Mouse (Mus musculus) left cerebral cortex, adult 2 months (tissue): ENCODE measurements around the gene Eppin. TPM values are rescaled to one million over a fixed set of nuclear protein-coding genes. Genes with fewer than 3 reads are reported as not detected.

Experiments
- DNase-seq, 2 experiments: peaks; one replicate each; pipeline ENCODE4 v3.0.0; 2021 to 2022; ENCODE audit warnings: low spot score in 2 of 2, mixed read lengths in 1 of 2; ENCODE audit errors: extremely low spot score in 1 of 2
- H3K27ac ChIP-seq: fragments of 200-600 bp; 2 replicates; pipeline ENCODE4 v1.8.1; 2022
- H3K4me3 ChIP-seq: fragments of 200-600 bp; 2 replicates; pipeline ENCODE4 v1.8.1; 2022
- CTCF ChIP-seq: fragments of 200-600 bp; IDR thresholded peaks from 2 replicates; pipeline ENCODE4 v1.8.1; 2022; ENCODE audit warnings: antibody characterized with exemption, mild to moderate bottlenecking, moderate library complexity
- intact Hi-C: fragments of 180-260 bp; cut with DNase I; formaldehyde crosslinking; loops from one replicate; pipeline ENCODE4 v1.15.1; 2025
- total RNA-seq, 2 experiments: library from RNA; stranded (reverse); gene quantifications; 2 replicates each; pipeline ENCODE4 v1.2.3; 2021

The Eppin gene
- total RNA-seq, 2 experiments from 2014 or later, result not detected

DNA sequence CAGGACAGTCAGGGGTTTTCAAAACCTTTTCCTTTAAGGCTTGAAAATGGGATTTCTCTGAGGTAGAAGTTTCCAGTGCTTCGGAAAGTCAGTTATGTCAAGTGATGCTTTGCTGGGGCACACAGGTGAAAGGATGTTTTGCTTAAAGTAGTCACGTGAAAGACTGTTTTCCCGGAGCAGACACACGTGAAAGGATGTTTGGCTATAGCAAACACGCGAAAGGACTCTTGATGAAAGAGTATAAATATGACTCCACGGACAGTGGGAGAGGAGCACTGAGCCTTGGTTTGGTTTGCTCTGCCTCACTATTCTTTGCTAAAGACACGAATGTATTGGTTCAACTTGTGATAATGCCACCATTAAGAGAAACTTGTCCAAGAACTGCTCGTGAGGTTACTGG is 41.9 kb downstream of the Eppin start:
- H3K4me3 ChIP-seq, result no peak overlapping the region
- intact Hi-C loops, result no loop called here
- DNase-seq, result no peak
- TF ChIP-seq CTCF, result no peak
- no peak overlapping the region for H3K27ac ChIP-seq

DNA sequence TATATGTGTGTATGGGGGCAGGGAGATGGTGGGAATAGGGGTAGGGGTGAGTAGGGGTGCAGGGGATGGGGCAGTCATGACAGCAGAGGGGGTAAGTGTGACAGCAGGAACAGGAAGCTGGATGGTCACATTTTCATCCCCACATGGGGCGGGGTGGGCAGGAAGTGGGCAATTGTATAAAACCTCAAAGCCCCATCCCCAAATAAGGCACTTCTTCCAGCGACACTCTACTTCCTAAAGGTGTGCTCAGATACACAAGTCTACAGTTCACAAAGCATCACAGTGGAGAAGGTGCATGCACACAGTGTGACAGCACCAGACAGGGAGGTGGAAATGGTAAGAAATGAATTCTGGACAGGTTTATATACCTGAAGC is 42.5 kb downstream of the Eppin start:
- peak overlapping the region; percentile 61 for H3K27ac ChIP-seq
- no peak for TF ChIP-seq CTCF
- no peak for DNase-seq
- H3K4me3 ChIP-seq, result no peak overlapping the region
- intact Hi-C loops, result no loop called here

GRCm38 (mm10) chr2:164549963-164550894 is 43.2 kb downstream of the Eppin start:
- H3K4me3 ChIP-seq, result no peak overlapping the region
- no peak for TF ChIP-seq CTCF
- peak overlapping the region; percentile 61 for H3K27ac ChIP-seq
- peak in 1 of 2 experiments; percentile 36 for DNase-seq
- intact Hi-C loops, result no loop called here

GRCm38 (mm10) chr2:164549338-164549737 is 44.1 kb downstream of the Eppin start:
- TF ChIP-seq CTCF, result no peak
- intact Hi-C loops, result no loop called here
- DNase-seq, result no peak
- Histone ChIP-seq H3K27ac (no peak overlapping the region), H3K4me3 (no peak overlapping the region)

DNA sequence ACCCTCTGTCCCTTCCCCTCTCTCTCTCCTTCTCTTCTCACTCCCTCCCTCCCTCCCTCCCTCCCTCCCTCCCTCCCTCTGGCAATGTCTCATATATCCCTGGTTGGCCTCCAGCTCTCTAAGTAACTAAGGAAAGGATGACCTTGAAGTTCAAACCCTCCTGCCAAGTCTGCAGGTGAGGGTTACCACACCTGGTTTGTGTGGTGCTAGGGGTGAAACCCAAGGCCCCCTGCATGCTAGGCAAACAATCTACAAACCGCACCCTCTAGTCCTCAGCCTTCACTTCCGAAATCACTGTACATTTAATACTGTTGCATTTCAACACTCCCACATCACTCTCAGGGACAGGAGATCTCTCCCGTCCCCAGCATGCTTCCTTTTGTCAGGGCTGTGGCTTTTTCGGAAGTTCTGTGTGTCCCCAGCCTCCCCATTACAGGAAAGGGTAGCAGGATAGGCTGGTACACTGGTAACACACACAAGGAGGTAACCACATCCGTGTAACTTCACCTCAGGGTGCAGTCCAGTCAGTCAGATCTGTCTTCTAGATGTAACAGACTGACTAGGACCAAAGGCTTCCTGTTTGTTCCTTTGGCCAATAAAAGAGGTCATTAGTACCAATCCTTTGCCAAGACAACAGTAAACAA is 48.8 kb downstream of the Eppin start:
- TF ChIP-seq CTCF, result no peak
- no peak for DNase-seq

DNA sequence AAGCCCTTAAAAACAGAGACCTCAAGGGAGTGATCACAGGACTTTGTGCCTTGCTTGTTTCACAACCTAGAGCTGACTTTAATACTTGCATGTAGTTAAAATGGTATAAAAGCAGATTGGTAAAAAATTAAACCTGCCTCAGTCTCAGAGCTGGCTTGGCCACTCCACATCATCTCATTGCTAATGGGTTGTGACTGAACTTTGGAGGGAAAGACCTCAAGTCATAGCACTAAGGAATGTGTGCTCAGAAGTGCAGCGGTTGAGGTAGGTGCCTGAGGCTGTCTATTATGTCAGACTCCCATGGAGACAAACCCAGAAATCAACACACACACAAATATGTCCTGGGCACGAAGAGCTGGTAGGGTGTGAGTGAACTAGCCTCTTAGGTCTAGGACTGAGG is 49.6 kb downstream of the Eppin start:
- intact Hi-C loops, result no loop called here
- no peak for TF ChIP-seq CTCF
- no peak for DNase-seq
- Histone ChIP-seq H3K4me3 (no peak overlapping the region), H3K27ac (no peak overlapping the region)

More for the DNA sequence above, 48.8 kb downstream of the Eppin start:
- intact Hi-C loops, result no loop called here
- Histone ChIP-seq H3K4me3 (no peak overlapping the region), H3K27ac (no peak overlapping the region)

- H3K4me3 ChIP-seq, result no peak overlapping the region
- intact Hi-C loops, result loop anchor here (1.0 kb wide), 1 partner anchor 16 kb away; no protein-coding TSS in a partner anchor
- DNase-seq, result no peak
- H3K27ac ChIP-seq, result no peak overlapping the region
- no peak for TF ChIP-seq CTCF
These were observed 50.8 kb downstream of the Eppin start for GRCm38 (mm10) chr2:164542598-164542997.

DNA sequence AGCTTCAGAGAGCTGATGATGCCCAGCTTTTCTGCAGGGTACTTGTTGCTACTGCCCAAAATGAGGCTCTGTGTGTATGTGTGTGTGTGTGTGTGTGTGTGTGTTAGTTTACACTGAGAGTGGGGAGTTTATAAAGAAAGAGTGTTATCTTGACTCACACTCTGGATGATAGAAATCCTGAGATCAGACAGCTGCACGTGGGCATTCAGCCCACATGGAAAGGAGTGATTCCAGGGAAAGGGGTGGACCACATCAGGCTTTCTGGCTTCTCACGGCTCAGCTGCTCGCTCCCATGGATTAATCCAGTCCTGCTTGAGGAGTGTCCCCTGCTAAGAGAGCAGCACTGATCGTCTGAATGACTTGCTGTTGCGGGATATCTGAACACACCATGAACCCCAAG is 51.3 kb downstream of the Eppin start:
- intact Hi-C loops, result loop anchor here (1.0 kb wide), 1 partner anchor 16 kb away; no protein-coding TSS in a partner anchor
- no peak for TF ChIP-seq CTCF
- no peak overlapping the region for H3K27ac ChIP-seq
- H3K4me3 ChIP-seq, result no peak overlapping the region
- peak; percentile 56 to 75 for DNase-seq

DNA sequence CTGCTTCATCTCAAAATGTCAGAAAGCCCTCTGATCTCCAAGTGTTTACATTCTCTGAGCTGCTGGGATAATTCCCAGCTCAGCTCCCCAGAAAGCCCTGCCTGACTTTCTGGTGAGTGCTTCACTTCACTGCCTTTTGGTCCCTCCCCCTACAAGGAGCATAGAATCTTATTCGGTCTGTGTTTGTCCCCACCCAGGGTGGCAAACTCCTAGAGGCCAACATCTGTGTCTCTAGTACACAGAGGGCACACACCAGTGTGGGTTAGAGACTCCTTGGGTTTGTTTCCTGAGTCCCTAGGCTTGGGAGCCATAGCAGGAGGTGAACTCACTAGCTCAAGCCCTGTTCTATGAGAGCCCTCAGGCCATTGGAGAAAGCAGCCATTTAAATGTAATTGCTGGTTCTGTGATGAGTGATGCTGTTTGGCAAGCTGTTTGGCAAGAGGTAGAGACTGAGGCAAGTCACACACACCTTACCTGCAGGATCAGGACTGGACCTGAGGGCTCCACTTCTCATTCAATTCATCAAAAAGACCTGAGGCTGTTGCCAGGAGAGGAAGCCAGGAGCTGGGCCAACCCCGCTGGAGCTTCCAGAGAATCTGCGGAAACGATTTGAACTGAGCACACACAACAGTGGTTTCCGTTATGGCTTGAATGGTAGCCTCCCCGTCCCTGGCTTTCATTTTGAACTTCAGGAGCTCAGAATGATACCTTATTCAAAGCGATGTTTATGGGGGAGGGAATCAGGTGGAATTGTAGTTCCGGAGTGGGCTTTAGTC is 52.6 kb downstream of the Eppin start:
- Histone ChIP-seq H3K27ac (no peak overlapping the region), H3K4me3 (no peak overlapping the region)
- TF ChIP-seq CTCF, result no peak
- DNase-seq, result no peak
- intact Hi-C loops, result no loop called here

Other genes starting within 250 kb of the Eppin start
- gene Slpi, start 204.5 kb downstream of the Eppin start, total RNA-seq, result not detected
- gene Rbpjl, start 190.5 kb downstream of the Eppin start, total RNA-seq, result under 1 TPM; 0.20 to 0.23 TPM
- 10 to 100 TPM; 10.4 to 11.0 TPM for gene Matn4, start 188.4 kb downstream of the Eppin start, total RNA-seq
- 10 to 100 TPM; 78.7 to 93.2 TPM for gene Sdc4, start 149.7 kb downstream of the Eppin start, total RNA-seq
- gene Sys1, start 136.6 kb downstream of the Eppin start, total RNA-seq, result 10 to 100 TPM; 40.8 to 41.3 TPM
- gene Gm20458, start 132.6 kb downstream of the Eppin start, total RNA-seq, result 10 to 100 TPM; 10.2 to 14.1 TPM
- gene Trp53tg5, start 119.9 kb downstream of the Eppin start, total RNA-seq, result not detected
- 100 to 1,000 TPM; 102 to 106 TPM for gene Dbndd2, start 107.5 kb downstream of the Eppin start, total RNA-seq
- 10 to 100 TPM; 86.3 to 87.0 TPM for gene Pigt, start 96.1 kb downstream of the Eppin start, total RNA-seq
- 1 to 10 TPM in 1 of 2 experiments, under 1 TPM in 1; 0.70 to 1.3 TPM for gene Wfdc2, start 31.2 kb downstream of the Eppin start, total RNA-seq
- not detected for gene Spint3, start 20.1 kb downstream of the Eppin start, total RNA-seq
- not detected for gene Wfdc6a, start 8.1 kb downstream of the Eppin start, total RNA-seq
- gene Wfdc6b, start 19.9 kb upstream of the Eppin start, total RNA-seq, result not detected
- not detected for gene Wfdc8, start 20.0 kb upstream of the Eppin start, total RNA-seq
- gene Wfdc16, start 45.2 kb upstream of the Eppin start, total RNA-seq, result not detected
- not detected for gene Wfdc10, start 62.5 kb upstream of the Eppin start, total RNA-seq
- not detected for gene Wfdc9, start 63.0 kb upstream of the Eppin start, total RNA-seq
- not detected for gene Wfdc11, start 80.5 kb upstream of the Eppin start, total RNA-seq
- gene Wfdc13, start 91.5 kb upstream of the Eppin start, total RNA-seq, result not detected
- not detected for gene Spint4, start 104.9 kb upstream of the Eppin start, total RNA-seq
- not detected for gene Spint5, start 121.7 kb upstream of the Eppin start, total RNA-seq
- 1 to 10 TPM; 1.4 to 1.6 TPM for gene Wfdc3, start 152.3 kb upstream of the Eppin start, total RNA-seq
- gene Dnttip1, start 152.4 kb upstream of the Eppin start, total RNA-seq, result 10 to 100 TPM; 37.6 to 37.9 TPM
- gene Ube2c, start 176.3 kb upstream of the Eppin start, total RNA-seq, result under 1 TPM in 1 of 2 experiments, not detected in 1; 0.36 TPM
- 1 to 10 TPM in 1 of 2 experiments, not detected in 1; 1.1 TPM for gene Tnnc2, start 186.4 kb upstream of the Eppin start, total RNA-seq
- 10 to 100 TPM; 54.4 to 57.2 TPM for gene Snx21, start 192.2 kb upstream of the Eppin start, total RNA-seq
- gene Acot8, start 211.3 kb upstream of the Eppin start, total RNA-seq, result 10 to 100 TPM; 26.6 to 28.3 TPM
- 1 to 10 TPM; 8.6 to 9.0 TPM for gene Zswim3, start 211.5 kb upstream of the Eppin start, total RNA-seq
- 10 to 100 TPM; 21.7 to 22.7 TPM for gene Zswim1, start 229.1 kb upstream of the Eppin start, total RNA-seq
- gene Spata25, start 234.9 kb upstream of the Eppin start, total RNA-seq, result under 1 TPM; 0.45 to 0.58 TPM
- 10 to 100 TPM; 89.5 to 96.2 TPM for gene Ctsa, start 239.3 kb upstream of the Eppin start, total RNA-seq
- gene Neurl2, start 239.9 kb upstream of the Eppin start, total RNA-seq, result 1 to 10 TPM; 3.9 to 5.3 TPM